Mouse (Mus musculus): ENCODE results near the gene 4930579F01Rik. TPM values are rescaled to one million over a fixed set of nuclear protein-coding genes. Genes with fewer than 3 reads are reported as not detected.

4930579F01Rik gene
- polyA plus RNA-seq (2015; fragmentation: Nextera tagmentation; extraction: Ambion mirVana): not detected in 2 replicates

- Histone ChIP-seq H3K4me2 (no peak within 1 kb of the TSS), H3K4me1 (replicated peaks) (no peaks in the 10 kb centered on the region), H3K27ac (replicated peaks) (no peak within 1 kb of the TSS), H3K9ac (no peak within 1 kb of the TSS), H3K27me3 (no peaks in the 10 kb centered on the region), H3K4me3 (no peak within 1 kb of the TSS), H3K9me3 (no peaks in the 10 kb centered on the region), H3K36me3 (no peaks in the 10 kb centered on the region)
- 81% methylated on average over 15 of the region's 15 CpGs for WGBS
- ATAC-seq (ENCODE audit: low read depth): no peak
These were observed at the start of gene 4930579F01Rik for GRCm38 (mm10) chr3:138193683-138194302. Gene 4930579F01Rik (minus strand): TSS chr3:138193825.

- no peak overlapping the region for H3K4me3 ChIP-seq
- no peak overlapping the region for H3K27ac ChIP-seq (replicated peaks)
- H3K4me2 ChIP-seq: no peak overlapping the region
- no peak overlapping the region for H3K9ac ChIP-seq
- no peak for ATAC-seq (ENCODE audit: low read depth)
- 87% methylated on average over 6 of the region's 6 CpGs for WGBS
- no peaks in the 10 kb centered on the region for H3K9me3 ChIP-seq
- no peaks in the 10 kb centered on the region for H3K36me3 ChIP-seq
- H3K4me1 ChIP-seq (replicated peaks): 0 out of 2 replicates have a peak, but pooled peaks cover 9% of the 10 kb centered on the region
- no peaks in the 10 kb centered on the region for H3K27me3 ChIP-seq
These were observed 49.3 kb upstream of the 4930579F01Rik start for GRCm38 (mm10) chr3:138242933-138243332.

- peak overlapping the region; percentile 35; the same call in 1 of the 2 replicates for H3K27ac ChIP-seq (replicated peaks)
- H3K9ac ChIP-seq: no peak overlapping the region
- no peak overlapping the region for H3K4me2 ChIP-seq
- H3K4me1 ChIP-seq (replicated peaks): 0 out of 2 replicates have a peak, but pooled peaks cover 9% of the 10 kb centered on the region
- no peaks in the 10 kb centered on the region for H3K36me3 ChIP-seq
- H3K27me3 ChIP-seq: no peaks in the 10 kb centered on the region
- no peak overlapping the region for H3K4me3 ChIP-seq
- no peaks in the 10 kb centered on the region for H3K9me3 ChIP-seq
- 59% methylated on average over 14 of the region's 14 CpGs for WGBS
- ATAC-seq (ENCODE audit: low read depth): peak; percentile 67; the same call in 1 of the 2 replicates
These were observed 48.5 kb upstream of the 4930579F01Rik start for GRCm38 (mm10) chr3:138242021-138242726.

- WGBS: 70% methylated on average over 6 of the region's 6 CpGs
- Histone ChIP-seq H3K27ac (replicated peaks) (no peak overlapping the region), H3K4me3 (no peak overlapping the region), H3K9ac (no peak overlapping the region), H3K36me3 (no peaks in the 10 kb centered on the region), H3K27me3 (no peaks in the 10 kb centered on the region), H3K9me3 (no peaks in the 10 kb centered on the region), H3K4me1 (replicated peaks) (0 out of 2 replicates have a peak, but pooled peaks cover 9% of the 10 kb centered on the region), H3K4me2 (no peak overlapping the region)
- ATAC-seq (ENCODE audit: low read depth): no peak
These were observed 47.7 kb upstream of the 4930579F01Rik start for GRCm38 (mm10) chr3:138241371-138241770.

- Histone ChIP-seq H3K4me2 (no peak overlapping the region), H3K9me3 (no peaks in the 10 kb centered on the region), H3K36me3 (no peaks in the 10 kb centered on the region), H3K9ac (no peak overlapping the region), H3K27ac (replicated peaks) (no peak overlapping the region), H3K27me3 (no peaks in the 10 kb centered on the region), H3K4me1 (replicated peaks) (0 out of 2 replicates have a peak, but pooled peaks cover 9% of the 10 kb centered on the region), H3K4me3 (no peak overlapping the region)
- WGBS: 56% methylated on average over 5 of the region's 5 CpGs
- ATAC-seq (ENCODE audit: low read depth): no peak
These were observed 47.3 kb upstream of the 4930579F01Rik start for GRCm38 (mm10) chr3:138240942-138241341.

GRCm38 (mm10) chr3:138240411-138240810 lies 46.8 kb upstream of the 4930579F01Rik start:
- 95% methylated on average over 3 of the region's 3 CpGs for WGBS
- H3K9ac ChIP-seq: no peak overlapping the region

GRCm38 (mm10) chr3:138239461-138239860 lies 45.8 kb upstream of the 4930579F01Rik start:
- Histone ChIP-seq H3K27me3 (no peaks in the 10 kb centered on the region), H3K4me3 (no peak overlapping the region), H3K4me1 (replicated peaks) (0 out of 2 replicates have a peak, but pooled peaks cover 9% of the 10 kb centered on the region), H3K9me3 (no peaks in the 10 kb centered on the region), H3K4me2 (no peak overlapping the region), H3K36me3 (no peaks in the 10 kb centered on the region), H3K9ac (no peak overlapping the region), H3K27ac (replicated peaks) (no peak overlapping the region)
- WGBS: 91% methylated on average over 6 of the region's 6 CpGs
- no peak for ATAC-seq (ENCODE audit: low read depth)

More at GRCm38 (mm10) chr3:138240411-138240810, 46.8 kb upstream of the 4930579F01Rik start:
- H3K4me1 ChIP-seq (replicated peaks): 0 out of 2 replicates have a peak, but pooled peaks cover 9% of the 10 kb centered on the region
- no peak overlapping the region for H3K27ac ChIP-seq (replicated peaks)
- no peak overlapping the region for H3K4me2 ChIP-seq
- no peak for ATAC-seq (ENCODE audit: low read depth)
- H3K27me3 ChIP-seq: no peaks in the 10 kb centered on the region
- H3K4me3 ChIP-seq: no peak overlapping the region
- H3K36me3 ChIP-seq: no peaks in the 10 kb centered on the region
- no peaks in the 10 kb centered on the region for H3K9me3 ChIP-seq

GRCm38 (mm10) chr3:138238046-138238445 lies 44.4 kb upstream of the 4930579F01Rik start:
- Histone ChIP-seq H3K9me3 (no peaks in the 10 kb centered on the region), H3K4me1 (replicated peaks) (0 out of 2 replicates have a peak, but pooled peaks cover 9% of the 10 kb centered on the region), H3K27me3 (no peaks in the 10 kb centered on the region), H3K4me2 (no peak overlapping the region), H3K4me3 (no peak overlapping the region), H3K9ac (no peak overlapping the region), H3K27ac (replicated peaks) (no peak overlapping the region), H3K36me3 (no peaks in the 10 kb centered on the region)
- no peak for ATAC-seq (ENCODE audit: low read depth)
- 88% methylated on average over 10 of the region's 10 CpGs for whole genome bisulfite sequencing

- no peaks in the 10 kb centered on the region for H3K27me3 ChIP-seq
- no peak for ATAC-seq (ENCODE audit: low read depth)
- WGBS: 83% methylated on average over 11 of the region's 11 CpGs
These were observed 43.0 kb upstream of the 4930579F01Rik start for GRCm38 (mm10) chr3:138236546-138237163.

GRCm38 (mm10) chr3:138231531-138231930 lies 37.9 kb upstream of the 4930579F01Rik start:
- H3K27me3 ChIP-seq: no peaks in the 10 kb centered on the region
- no peak overlapping the region for H3K27ac ChIP-seq (replicated peaks)
- no peak overlapping the region for H3K9ac ChIP-seq
- H3K9me3 ChIP-seq: no peaks in the 10 kb centered on the region
- no peaks in the 10 kb centered on the region for H3K36me3 ChIP-seq
- H3K4me1 ChIP-seq (replicated peaks): no peaks in the 10 kb centered on the region
- no peak for ATAC-seq (ENCODE audit: low read depth)
- no peak overlapping the region for H3K4me2 ChIP-seq
- 82% methylated on average over 2 of the region's 2 CpGs for WGBS
- H3K4me3 ChIP-seq: no peak overlapping the region

More at GRCm38 (mm10) chr3:138236546-138237163, 43.0 kb upstream of the 4930579F01Rik start:
- Histone ChIP-seq H3K9me3 (no peaks in the 10 kb centered on the region), H3K36me3 (no peaks in the 10 kb centered on the region), H3K9ac (no peak overlapping the region), H3K27ac (replicated peaks) (no peak overlapping the region), H3K4me2 (no peak overlapping the region), H3K4me3 (no peak overlapping the region), H3K4me1 (replicated peaks) (no peaks in the 10 kb centered on the region)

- H3K9ac ChIP-seq: no peak overlapping the region
- no peaks in the 10 kb centered on the region for H3K9me3 ChIP-seq
- H3K4me1 ChIP-seq (replicated peaks): no peaks in the 10 kb centered on the region; the same call in 1 of the 2 replicates
- no peaks in the 10 kb centered on the region for H3K27me3 ChIP-seq
- H3K4me2 ChIP-seq: no peak overlapping the region
- no peaks in the 10 kb centered on the region for H3K36me3 ChIP-seq
- 83% methylated on average over 3 of the region's 3 CpGs for WGBS
- no peak overlapping the region for H3K27ac ChIP-seq (replicated peaks)
- ATAC-seq (ENCODE audit: low read depth): no peak
- H3K4me3 ChIP-seq: no peak overlapping the region
These were observed 36.6 kb upstream of the 4930579F01Rik start for GRCm38 (mm10) chr3:138230266-138230665.

GRCm38 (mm10) chr3:138229448-138229847 lies 35.8 kb upstream of the 4930579F01Rik start:
- H3K4me1 ChIP-seq (replicated peaks): no peaks in the 10 kb centered on the region; the same call in 1 of the 2 replicates
- no peaks in the 10 kb centered on the region for H3K36me3 ChIP-seq
- no peak overlapping the region for H3K9ac ChIP-seq
- H3K4me2 ChIP-seq: no peak overlapping the region
- H3K9me3 ChIP-seq: no peaks in the 10 kb centered on the region
- H3K27ac ChIP-seq (replicated peaks): no peak overlapping the region
- no peaks in the 10 kb centered on the region for H3K27me3 ChIP-seq
- WGBS: 80% methylated on average over 1 of the region's 1 CpGs
- H3K4me3 ChIP-seq: no peak overlapping the region
- ATAC-seq (ENCODE audit: low read depth): no peak

All from neural tube, embryonic 13.5 days (tissue).